Mouse (Mus musculus) liver, postnatal 0 days (tissue): ENCODE data around the gene Sspn.

Source experiments
- CTCF ChIP-seq: sonication (generic); IDR thresholded peaks from 2 replicates; pipeline ENCODE4 v1.5.1; 2016; ENCODE audit warnings: antibody characterized with exemption, low read depth
- EP300 ChIP-seq: IDR thresholded peaks from 2 replicates; pipeline ENCODE4 v1.6.1; 2016; ENCODE audit warnings: antibody characterized with exemption, low read depth, mild to moderate bottlenecking

DNA sequence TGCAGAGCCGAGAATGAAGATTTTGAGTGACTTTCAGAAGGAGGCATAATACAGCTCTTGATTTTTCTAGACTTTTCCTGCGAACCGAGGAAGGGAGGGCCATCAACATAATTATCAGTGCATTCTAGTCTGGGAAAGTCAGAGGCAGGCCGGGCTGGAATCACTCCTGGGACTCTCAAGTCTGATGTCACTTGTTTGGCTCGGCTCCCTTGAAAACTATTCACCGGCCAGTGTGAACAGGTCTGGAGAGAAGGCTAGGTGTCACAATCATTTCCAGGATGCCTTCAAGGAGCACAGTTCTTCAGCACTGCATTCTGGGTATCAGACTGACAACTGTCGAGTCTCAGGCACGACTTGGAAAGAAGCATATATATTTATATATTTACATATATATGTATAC, 45.2 kb upstream of the Sspn start:
- TF ChIP-seq CTCF (no peak), EP300 (no peak)
